Mouse (Mus musculus) hindbrain, postnatal 0 days (tissue): ENCODE results near the gene Sept7. TPM values are rescaled to one million over a fixed set of nuclear protein-coding genes. Genes with fewer than 3 reads are reported as not detected.

Experiments used
- ATAC-seq: fragments of 200-750 bp; cut with Nextera tagmentation; 2 replicates; pipeline ENCODE4 v1.8.0; 2017; ENCODE audit warnings: mild to moderate bottlenecking, moderate TSS enrichment, moderate library complexity
- DNase-seq: peaks from one replicate; pipeline ENCODE4 v3.0.0-alpha.2; 2015; ENCODE audit warnings: low spot score
- H3K27ac ChIP-seq: fragments of 300-500 bp; sonication (generic); 2 replicates; pipeline ENCODE4 v1.5.1; 2014; ENCODE audit warnings: mild to moderate bottlenecking
- H3K27me3 ChIP-seq: fragments of 300-500 bp; sonication (generic); 2 replicates; pipeline ENCODE4 v1.6.1; 2014; ENCODE audit warnings: low read length, mixed read lengths; ENCODE audit not compliant: insufficient read depth
- H3K36me3 ChIP-seq: fragments of 300-500 bp; sonication (generic); 2 replicates; pipeline ENCODE4 v1.6.1; 2014; ENCODE audit warnings: low read length, mixed read lengths; ENCODE audit not compliant: insufficient read depth
- H3K4me1 ChIP-seq: fragments of 300-500 bp; sonication (generic); 2 replicates; pipeline ENCODE4 v1.6.1; 2014; ENCODE audit warnings: antibody characterized with exemption, low read length, mixed read lengths; ENCODE audit not compliant: insufficient read depth
- H3K4me2 ChIP-seq: fragments of 300-500 bp; sonication (generic); 2 replicates; pipeline ENCODE4 v1.6.1; 2014; ENCODE audit warnings: low read depth, mild to moderate bottlenecking, low read length, moderate library complexity, mixed read lengths
- H3K4me3 ChIP-seq: fragments of 300-500 bp; sonication (generic); 2 replicates; pipeline ENCODE4 v1.5.1; 2014; ENCODE audit warnings: low read length
- H3K9ac ChIP-seq: fragments of 300-500 bp; sonication (generic); replicated peaks from 2 replicates; pipeline ENCODE4 v1.6.1; 2014; ENCODE audit warnings: mild to moderate bottlenecking, low read length, moderate library complexity, mixed read lengths
- H3K9me3 ChIP-seq: fragments of 300-500 bp; sonication (generic); 2 replicates; pipeline ENCODE4 v1.6.1; 2016; ENCODE audit warnings: low read length, mixed read lengths
- CTCF ChIP-seq: IDR thresholded peaks from 2 replicates; pipeline ENCODE4 v1.5.1; 2016; ENCODE audit warnings: antibody characterized with exemption, control low read depth, low read depth
- WGBS: fragments of 180-500 bp; shearing (Covaris S2); extraction: QIAGEN DNeasy Blood & Tissue Kit; methylation state at CpG from one replicate; pipeline ENCODE4 v1.1.7; 2014; 5-methylcytosine and 5-hydroxymethylcytosine counted together
- polyA plus RNA-seq: library from polyadenylated mRNA; unstranded; fragments of >200 nt; fragmentation: Nextera tagmentation; extraction: Ambion mirVana; gene quantifications from 2 replicates; pipeline ENCODE4 v1.2.1, GENCODE M21; 2015
- total RNA-seq: library from RNA; depleted of rRNA; stranded (reverse); fragments of >200 nt; gene quantifications from 2 replicates; pipeline ENCODE4 v1.2.3, GENCODE M21; 2014

Sept7 gene
- total and polyA plus RNA-seq, 2 experiments from 2014 or later = 113 to 265 TPM

GRCm38 (mm10) chr9:25252759-25253477, 679 bp downstream of the Sept7 start:
- WGBS = under 1% methylated on average over 54 of the region's 78 CpGs

GRCm38 (mm10) chr9:25253478-25253824, 1.2 kb downstream of the Sept7 start:
- WGBS = 3% methylated on average over 3 of the region's 3 CpGs
- DNase-seq = no peak

More at GRCm38 (mm10) chr9:25252759-25253477, 679 bp downstream of the Sept7 start:
- peak; percentile 48 for ATAC-seq
- no peaks in the 10 kb centered on the region for H3K9me3 ChIP-seq
- H3K27ac ChIP-seq = peak overlapping the region; percentile 98
- peak; percentile 61 for TF ChIP-seq CTCF
- DNase-seq = peak; percentile 62
- peak overlapping the region; percentile 100 for H3K4me3 ChIP-seq
- H3K36me3 ChIP-seq = no peaks in the 10 kb centered on the region
- H3K4me2 ChIP-seq = peak overlapping the region; percentile 55
- peaks cover 19% of the 10 kb centered on the region for H3K4me1 ChIP-seq
- no peaks in the 10 kb centered on the region for H3K27me3 ChIP-seq
- H3K9ac ChIP-seq = peak overlapping the region; percentile 99

GRCm38 (mm10) chr9:25260411-25260810, 8.2 kb downstream of the Sept7 start:
- Histone ChIP-seq H3K27me3 (no peaks in the 10 kb centered on the region), H3K4me1 (peaks cover 4% of the 10 kb centered on the region; the same call in 1 of the 2 replicates), H3K4me2 (no peak overlapping the region), H3K9me3 (no peaks in the 10 kb centered on the region), H3K27ac (no peak overlapping the region), H3K4me3 (no peak overlapping the region), H3K9ac (no peak overlapping the region), H3K36me3 (0 out of 2 replicates have a peak, but pooled peaks cover 2% of the 10 kb centered on the region)
- WGBS = 87% methylated on average over 3 of the region's 3 CpGs
- no peak for TF ChIP-seq CTCF
- DNase-seq = no peak
- ATAC-seq = no peak

More at GRCm38 (mm10) chr9:25253478-25253824, 1.2 kb downstream of the Sept7 start:
- Histone ChIP-seq H3K27ac (peak overlapping the region; percentile 98; the same call in 1 of the 2 replicates), H3K36me3 (no peaks in the 10 kb centered on the region), H3K9me3 (no peaks in the 10 kb centered on the region), H3K9ac (peak overlapping the region; percentile 99), H3K27me3 (no peaks in the 10 kb centered on the region), H3K4me2 (peak overlapping the region; percentile 55), H3K4me1 (peaks cover 19% of the 10 kb centered on the region), H3K4me3 (peak overlapping the region; percentile 100)
- no peak for ATAC-seq
- no peak for TF ChIP-seq CTCF

GRCm38 (mm10) chr9:25260979-25261378, 8.7 kb downstream of the Sept7 start:
- Histone ChIP-seq H3K4me2 (no peak overlapping the region), H3K36me3 (0 out of 2 replicates have a peak, but pooled peaks cover 3% of the 10 kb centered on the region), H3K4me3 (no peak overlapping the region), H3K9me3 (no peaks in the 10 kb centered on the region), H3K27me3 (no peaks in the 10 kb centered on the region), H3K9ac (no peak overlapping the region), H3K4me1 (no peaks in the 10 kb centered on the region), H3K27ac (no peak overlapping the region)
- DNase-seq (no peak), ATAC-seq (no peak)
- no peak for TF ChIP-seq CTCF

- 88% methylated on average over 1 of the region's 1 CpGs for WGBS
- H3K27ac ChIP-seq = no peak overlapping the region
- ATAC-seq = no peak
Observed at GRCm38 (mm10) chr9:25262087-25262486, 9.8 kb downstream of the Sept7 start.

GRCm38 (mm10) chr9:25265795-25266194, 13.6 kb downstream of the Sept7 start:
- no peak for ATAC-seq
- no peak for DNase-seq
- Histone ChIP-seq H3K27ac (no peak overlapping the region), H3K9ac (no peak overlapping the region), H3K36me3 (0 out of 2 replicates have a peak, but pooled peaks cover 3% of the 10 kb centered on the region), H3K4me2 (no peak overlapping the region), H3K4me1 (no peaks in the 10 kb centered on the region), H3K9me3 (no peaks in the 10 kb centered on the region), H3K27me3 (no peaks in the 10 kb centered on the region), H3K4me3 (no peak overlapping the region)
- 95% methylated on average over 4 of the region's 4 CpGs for WGBS
- TF ChIP-seq CTCF = no peak

More at GRCm38 (mm10) chr9:25262087-25262486, 9.8 kb downstream of the Sept7 start:
- Histone ChIP-seq H3K9me3 (no peaks in the 10 kb centered on the region), H3K4me3 (no peak overlapping the region), H3K36me3 (0 out of 2 replicates have a peak, but pooled peaks cover 3% of the 10 kb centered on the region), H3K4me2 (no peak overlapping the region), H3K27me3 (no peaks in the 10 kb centered on the region), H3K4me1 (no peaks in the 10 kb centered on the region), H3K9ac (no peak overlapping the region)
- no peak for TF ChIP-seq CTCF
- DNase-seq = no peak

- ATAC-seq (no peak), DNase-seq (no peak)
- Histone ChIP-seq H3K27ac (no peak overlapping the region), H3K4me3 (no peak overlapping the region), H3K9me3 (no peaks in the 10 kb centered on the region), H3K36me3 (0 out of 2 replicates have a peak, but pooled peaks cover 3% of the 10 kb centered on the region), H3K4me2 (no peak overlapping the region), H3K9ac (no peak overlapping the region), H3K27me3 (no peaks in the 10 kb centered on the region), H3K4me1 (no peaks in the 10 kb centered on the region)
- no peak for TF ChIP-seq CTCF
- WGBS = 96% methylated on average over 3 of the region's 3 CpGs
Observed at GRCm38 (mm10) chr9:25267133-25267532, 14.9 kb downstream of the Sept7 start.
